Mouse (Mus musculus) liver, embryonic 13.5 days (tissue): Measurements from ENCODE around the gene Arsa. TPM values are rescaled to one million over a fixed set of nuclear protein-coding genes. Genes with fewer than 3 reads are reported as not detected.
A peak's percentile ranks its signal among the peaks of the same experiment; 100 is the strongest.

ENCODE experiments used
- ATAC-seq: fragments of 200-750 bp; cut with Nextera tagmentation; 2 replicates; pipeline ENCODE4 v1.8.0; 2017; ENCODE audit warnings: low read depth, mild to moderate bottlenecking, moderate number of reproducible peaks, moderate library complexity
- DNase-seq: peaks from one replicate; pipeline ENCODE4 v3.0.0; 2022
- H3K27ac ChIP-seq: fragments of 300-500 bp; sonication (generic); 2 replicates; pipeline ENCODE4 v1.5.1; 2015; ENCODE audit warnings: moderate library complexity, mild to moderate bottlenecking, inconsistent platforms
- H3K27me3 ChIP-seq: fragments of 300-500 bp; sonication (generic); 2 replicates; pipeline ENCODE4 v1.6.1; 2015; ENCODE audit warnings: mild to moderate bottlenecking, inconsistent platforms
- H3K36me3 ChIP-seq: fragments of 300-500 bp; sonication (generic); 2 replicates; pipeline ENCODE4 v1.6.1; 2015; ENCODE audit warnings: mild to moderate bottlenecking, inconsistent platforms
- H3K4me1 ChIP-seq: fragments of 300-500 bp; sonication (generic); replicated peaks from 2 replicates; pipeline ENCODE4 v1.6.1; 2015; ENCODE audit warnings: inconsistent platforms
- H3K4me2 ChIP-seq: fragments of 300-500 bp; sonication (generic); 2 replicates; pipeline ENCODE4 v1.6.1; 2015; ENCODE audit warnings: inconsistent platforms, mild to moderate bottlenecking, moderate library complexity
- H3K4me3 ChIP-seq: fragments of 300-500 bp; sonication (generic); replicated peaks from 2 replicates; pipeline ENCODE4 v1.5.1; 2015; ENCODE audit warnings: mild to moderate bottlenecking, inconsistent platforms
- H3K9ac ChIP-seq: fragments of 300-500 bp; sonication (generic); 2 replicates; pipeline ENCODE4 v1.6.1; 2015; ENCODE audit warnings: mild to moderate bottlenecking, inconsistent platforms
- H3K9me3 ChIP-seq: fragments of 300-500 bp; sonication (generic); replicated peaks from 2 replicates; pipeline ENCODE4 v1.6.1; 2016; ENCODE audit warnings: inconsistent platforms
- WGBS: fragments of 180-500 bp; shearing (Covaris S2); methylation state at CpG from one replicate; pipeline ENCODE4 v1.1.7; 2015; ENCODE audit not compliant: insufficient replicate concordance; 5-methylcytosine and 5-hydroxymethylcytosine counted together
- polyA plus RNA-seq: library from polyadenylated mRNA; unstranded; fragments of >200 nt; fragmentation: Nextera tagmentation; extraction: Ambion mirVana; gene quantifications from 2 replicates; pipeline ENCODE4 v1.2.1, GENCODE M21; 2015

Gene Arsa
- 4.8 and 4.9 TPM in 2 replicates for polyA plus RNA-seq

DNA sequence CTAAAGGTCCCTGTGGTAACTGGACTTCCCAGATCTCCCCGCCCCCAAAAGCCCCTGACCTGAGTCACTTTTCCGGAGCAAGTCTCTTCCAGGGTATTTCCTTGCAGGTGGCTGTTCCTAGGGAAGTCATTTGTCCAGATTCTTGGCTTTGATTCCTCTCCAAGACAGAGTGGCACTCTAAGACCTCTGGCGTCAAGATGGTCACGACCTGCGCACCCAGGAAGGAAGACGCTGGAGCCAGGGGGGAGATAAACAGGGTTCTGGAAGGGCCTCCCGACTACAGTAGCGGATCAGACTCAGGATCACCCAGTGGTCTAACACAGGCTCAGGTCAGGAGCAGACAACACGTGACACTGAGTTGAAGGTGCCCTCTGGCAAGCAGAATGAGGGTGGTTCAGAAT is at the start of gene Arsa:
Gene Arsa (minus strand): TSS at position 335 of the 401 bp plus-strand sequence.
- 18% methylated on average over 9 of the region's 9 CpGs for WGBS
- Histone ChIP-seq H3K4me2 (peak within 1 kb of the TSS; percentile 86), H3K27ac (peak within 1 kb of the TSS; percentile 82), H3K27me3 (no peaks in the 10 kb centered on the region), H3K9me3 (no peaks in the 10 kb centered on the region), H3K9ac (peak within 1 kb of the TSS; percentile 73), H3K4me1 (peaks cover 31% of the 10 kb centered on the region), H3K4me3 (peak within 1 kb of the TSS; percentile 65), H3K36me3 (no peaks in the 10 kb centered on the region)
- DNase-seq (no peak), ATAC-seq (no peak)

DNA sequence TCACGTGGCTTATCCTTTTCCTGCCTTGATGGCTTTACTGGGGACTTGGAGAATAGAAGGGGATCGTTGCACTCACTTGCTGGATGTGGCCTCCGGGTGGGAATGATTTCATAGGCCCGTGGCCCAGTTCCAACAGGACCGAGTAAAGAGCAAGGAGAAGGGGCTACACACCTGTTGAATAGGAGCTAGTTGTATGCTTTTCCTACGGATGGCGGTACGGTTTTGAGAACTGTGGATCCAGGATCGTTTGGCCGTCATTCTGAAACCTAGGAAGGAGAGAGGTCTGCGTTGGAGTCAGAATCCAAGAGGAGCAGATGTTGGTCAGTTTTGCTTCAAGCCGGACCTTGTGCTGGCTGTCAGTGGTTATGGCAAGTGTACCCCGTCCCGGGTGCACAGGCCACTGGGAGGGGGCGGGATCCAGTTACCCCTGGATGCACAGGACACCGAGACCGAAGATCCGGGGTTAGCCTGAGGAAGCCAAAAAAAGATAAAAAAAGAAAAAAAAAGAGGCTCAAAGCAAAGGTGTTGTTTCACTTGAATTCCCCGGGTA is 49.6 kb upstream of the Arsa start:
- Histone ChIP-seq H3K4me3 (no peak overlapping the region), H3K27me3 (peaks cover 21% of the 10 kb centered on the region; the same call in 1 of the 2 replicates), H3K9ac (no peak overlapping the region), H3K9me3 (no peaks in the 10 kb centered on the region), H3K4me1 (0 out of 2 replicates have a peak, but pooled peaks cover 3% of the 10 kb centered on the region), H3K4me2 (no peak overlapping the region), H3K27ac (no peak overlapping the region), H3K36me3 (peaks cover 4% of the 10 kb centered on the region; the same call in 1 of the 2 replicates)
- no peak for DNase-seq
- ATAC-seq: no peak
- WGBS: 86% methylated on average over 19 of the region's 19 CpGs

DNA sequence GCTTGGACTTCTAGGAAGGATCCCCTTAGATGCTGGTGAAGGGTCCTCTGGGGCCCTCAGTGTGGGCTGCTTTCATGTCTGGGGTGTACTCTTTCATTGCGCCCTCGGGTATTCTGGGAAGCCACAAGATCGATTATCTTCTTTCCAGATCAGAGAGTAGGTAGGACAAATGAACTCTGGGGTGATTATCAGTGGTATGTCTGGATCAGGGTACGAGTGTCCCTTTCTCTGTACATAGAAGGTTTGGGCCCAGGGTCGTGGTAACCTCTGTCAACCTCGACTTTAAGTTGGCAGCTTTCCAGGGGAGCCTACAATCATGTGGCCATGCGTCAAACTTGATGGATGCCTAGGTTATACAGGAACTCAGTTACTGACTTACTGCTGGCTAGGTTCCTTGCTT is 48.7 kb upstream of the Arsa start:
- Histone ChIP-seq H3K4me2 (no peak overlapping the region), H3K27me3 (peaks cover 21% of the 10 kb centered on the region; the same call in 1 of the 2 replicates), H3K9me3 (no peaks in the 10 kb centered on the region), H3K36me3 (peaks cover 4% of the 10 kb centered on the region; the same call in 1 of the 2 replicates), H3K9ac (no peak overlapping the region), H3K4me3 (no peak overlapping the region), H3K27ac (no peak overlapping the region), H3K4me1 (0 out of 2 replicates have a peak, but pooled peaks cover 3% of the 10 kb centered on the region)
- ATAC-seq (no peak), DNase-seq (no peak)
- WGBS: 64% methylated on average over 7 of the region's 7 CpGs

DNA sequence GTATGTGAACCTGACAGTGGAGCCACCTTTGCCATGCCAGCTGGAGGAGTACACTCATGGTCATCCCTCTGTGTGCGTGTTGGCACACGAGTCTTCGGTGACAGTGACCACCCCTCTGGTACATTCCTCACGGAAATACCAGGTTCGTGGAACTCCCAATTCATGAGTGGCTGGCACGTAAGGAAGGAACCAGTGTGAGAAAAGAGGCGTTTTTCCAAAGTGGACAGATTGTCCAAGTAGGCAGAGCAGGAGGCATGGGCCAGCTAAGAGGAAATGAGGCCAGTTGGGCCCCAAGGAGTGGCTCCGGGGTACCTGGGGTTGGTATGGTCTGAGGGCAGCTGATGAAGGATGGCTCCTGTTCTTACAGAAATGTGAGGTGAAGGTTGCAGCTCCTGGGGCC is 48.2 kb upstream of the Arsa start:
- 0 out of 2 replicates have a peak, but pooled peaks cover 3% of the 10 kb centered on the region for H3K4me1 ChIP-seq
- DNase-seq: no peak
- ATAC-seq: no peak
- WGBS: 80% methylated on average over 8 of the region's 8 CpGs
- no peak overlapping the region for H3K4me2 ChIP-seq
- H3K4me3 ChIP-seq: no peak overlapping the region
- H3K9me3 ChIP-seq: no peaks in the 10 kb centered on the region
- peaks cover 4% of the 10 kb centered on the region; the same call in 1 of the 2 replicates for H3K36me3 ChIP-seq
- no peak overlapping the region for H3K9ac ChIP-seq
- no peak overlapping the region for H3K27ac ChIP-seq
- H3K27me3 ChIP-seq: peaks cover 21% of the 10 kb centered on the region; the same call in 1 of the 2 replicates

DNA sequence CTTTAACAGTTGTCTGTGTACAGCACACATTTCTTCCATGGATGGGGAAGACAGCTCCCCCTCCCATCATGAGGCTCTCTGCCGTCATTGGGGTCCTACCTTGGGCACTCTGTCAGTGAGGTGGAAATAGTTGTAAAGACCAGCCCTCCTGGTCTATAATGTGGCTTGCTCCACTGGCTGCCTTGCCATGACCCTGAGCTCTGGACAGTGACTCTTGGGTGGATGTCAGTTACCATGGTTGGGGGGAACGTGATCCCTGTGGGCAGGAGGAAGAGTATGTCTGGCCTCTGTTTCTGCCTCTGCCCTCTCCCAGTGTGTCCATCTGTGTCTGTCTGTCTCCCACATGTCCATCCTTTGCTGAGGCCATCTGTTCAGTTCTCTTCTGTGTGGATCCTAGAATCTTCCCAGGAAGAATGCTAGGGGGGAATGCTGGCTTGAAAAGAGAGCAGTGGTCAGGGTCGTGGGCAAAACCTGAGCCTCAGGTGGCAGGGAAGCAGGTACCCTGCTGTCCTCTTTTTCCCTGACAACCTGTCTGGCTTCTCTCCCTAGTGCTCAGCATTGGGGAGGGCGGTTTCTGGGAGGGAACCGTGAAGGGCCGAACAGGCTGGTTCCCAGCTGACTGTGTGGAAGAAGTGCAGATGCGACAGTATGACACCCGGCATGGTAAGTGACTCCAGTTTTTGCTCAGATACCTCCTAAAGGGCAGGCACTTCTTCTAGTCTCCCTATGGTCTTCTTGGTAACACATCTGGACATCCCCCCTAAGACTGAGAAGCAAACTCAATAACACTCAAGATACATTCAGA is 47.6 kb upstream of the Arsa start:
- ATAC-seq: no peak
- H3K4me1 ChIP-seq: 0 out of 2 replicates have a peak, but pooled peaks cover 3% of the 10 kb centered on the region
- H3K4me2 ChIP-seq: no peak overlapping the region

DNA sequence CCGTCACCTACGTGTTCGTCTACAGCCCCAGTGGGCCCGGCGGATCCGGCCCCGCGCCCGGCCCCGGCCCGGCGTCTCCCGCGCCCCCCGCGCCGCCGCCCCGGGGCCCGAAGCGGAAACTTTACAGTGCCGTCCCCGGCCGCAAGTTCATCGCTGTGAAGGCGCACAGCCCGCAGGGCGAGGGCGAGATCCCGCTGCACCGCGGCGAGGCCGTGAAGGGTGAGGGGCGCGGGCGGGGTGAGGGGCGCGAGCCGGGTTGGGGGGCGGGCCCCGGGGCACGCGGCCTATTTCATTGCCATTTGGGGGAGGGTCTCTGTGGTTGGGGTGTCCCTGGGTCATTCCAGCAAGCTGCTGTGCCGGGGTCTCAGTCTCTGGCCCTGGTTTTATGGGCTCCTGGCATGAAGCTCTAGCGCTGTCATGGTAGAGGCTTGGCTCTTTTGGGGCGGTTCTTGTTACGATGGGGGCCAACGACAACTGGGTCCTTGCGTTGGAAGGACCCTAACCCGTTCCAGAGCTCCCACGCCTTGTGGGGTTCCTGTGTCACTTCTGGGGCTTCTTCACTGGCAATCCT is 46.9 kb upstream of the Arsa start:
- Histone ChIP-seq H3K4me2 (peak overlapping the region; percentile 60), H3K27me3 (peaks cover 21% of the 10 kb centered on the region; the same call in 1 of the 2 replicates), H3K4me3 (peak overlapping the region; percentile 51), H3K9ac (no peak overlapping the region), H3K4me1 (0 out of 2 replicates have a peak, but pooled peaks cover 3% of the 10 kb centered on the region), H3K9me3 (no peaks in the 10 kb centered on the region), H3K36me3 (peaks cover 4% of the 10 kb centered on the region; the same call in 1 of the 2 replicates), H3K27ac (no peak overlapping the region)
- ATAC-seq: no peak
- 63% methylated on average over 51 of the region's 52 CpGs for WGBS
- DNase-seq: no peak

More for the DNA sequence above, 47.6 kb upstream of the Arsa start:
- no peak overlapping the region for H3K27ac ChIP-seq
- peaks cover 4% of the 10 kb centered on the region; the same call in 1 of the 2 replicates for H3K36me3 ChIP-seq
- H3K9me3 ChIP-seq: no peaks in the 10 kb centered on the region
- no peak overlapping the region for H3K4me3 ChIP-seq
- 77% methylated on average over 8 of the region's 8 CpGs for WGBS
- H3K27me3 ChIP-seq: peaks cover 21% of the 10 kb centered on the region; the same call in 1 of the 2 replicates
- DNase-seq: no peak
- no peak overlapping the region for H3K9ac ChIP-seq

DNA sequence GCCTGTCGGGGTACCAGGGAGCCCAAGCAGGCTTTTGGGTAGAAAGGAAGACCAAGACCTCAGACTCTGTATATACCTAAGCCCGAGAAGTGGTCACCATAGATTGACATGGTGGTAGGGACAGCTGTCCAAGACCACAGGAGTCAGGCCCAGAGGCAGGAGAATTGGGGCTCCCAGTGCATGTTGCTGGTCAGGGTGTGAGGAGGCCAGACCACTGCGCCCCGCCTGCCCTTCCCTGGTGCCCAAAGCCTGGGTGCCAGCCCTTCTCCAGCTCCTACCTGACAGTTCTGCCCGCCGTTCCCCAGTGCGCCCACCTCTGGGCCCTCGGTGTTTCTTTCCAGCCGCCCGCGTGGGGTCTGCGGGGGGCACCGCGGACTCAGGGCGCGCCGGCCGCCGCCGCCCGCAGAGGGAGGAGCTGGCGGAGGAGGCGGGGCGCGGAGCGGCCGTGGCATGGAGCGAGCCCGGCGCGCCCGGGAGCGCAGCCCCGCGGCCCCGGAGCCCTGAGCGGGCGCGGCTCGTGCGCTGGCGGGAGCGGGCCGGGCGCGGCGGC is 46.1 kb upstream of the Arsa start:
- Histone ChIP-seq H3K4me1 (0 out of 2 replicates have a peak, but pooled peaks cover 3% of the 10 kb centered on the region), H3K4me2 (peak overlapping the region; percentile 60), H3K4me3 (peak overlapping the region; percentile 51), H3K9me3 (no peaks in the 10 kb centered on the region), H3K36me3 (peaks cover 4% of the 10 kb centered on the region; the same call in 1 of the 2 replicates), H3K27ac (no peak overlapping the region), H3K27me3 (peaks cover 21% of the 10 kb centered on the region; the same call in 1 of the 2 replicates), H3K9ac (no peak overlapping the region)
- 72% methylated on average over 44 of the region's 47 CpGs for WGBS
- no peak for ATAC-seq
- no peak for DNase-seq

DNA sequence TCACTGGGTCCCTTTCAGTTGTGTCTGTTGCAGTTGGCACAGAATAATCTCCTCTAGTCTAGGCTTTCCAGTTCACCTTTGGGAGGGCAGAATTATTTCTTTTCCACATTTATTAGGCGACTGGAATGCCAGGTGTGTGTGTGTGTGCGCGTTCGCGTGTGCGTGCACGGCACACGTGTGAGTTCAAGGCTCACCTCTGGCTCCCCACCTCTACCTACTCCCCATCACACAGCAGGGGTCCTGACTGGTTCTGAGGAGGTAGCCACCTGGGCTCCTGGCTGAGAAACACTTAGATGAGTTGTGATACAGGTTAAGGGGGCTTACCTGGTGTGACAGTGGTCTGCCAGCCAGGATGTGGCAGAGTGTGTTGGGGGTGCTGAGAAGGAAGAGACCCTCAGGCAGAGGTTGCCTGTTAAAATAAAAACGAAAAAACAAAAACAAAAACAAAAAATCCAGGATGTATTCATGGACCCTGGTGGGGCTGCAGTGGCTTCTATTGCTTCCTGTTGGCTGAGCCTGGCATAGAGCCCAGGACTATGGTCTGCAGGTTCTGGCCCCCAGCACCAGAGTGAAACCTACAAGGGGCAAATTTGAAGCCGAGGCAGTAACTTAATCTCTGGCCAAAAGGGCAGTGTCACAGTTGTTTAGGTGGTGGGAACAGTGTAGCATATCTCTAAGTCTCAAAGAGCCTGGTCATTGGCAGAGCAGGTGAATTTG is 45.5 kb upstream of the Arsa start:
- H3K27ac ChIP-seq: no peak overlapping the region
- H3K9me3 ChIP-seq: no peaks in the 10 kb centered on the region
- no peak for DNase-seq
- H3K9ac ChIP-seq: no peak overlapping the region
- H3K4me1 ChIP-seq: 0 out of 2 replicates have a peak, but pooled peaks cover 3% of the 10 kb centered on the region
- H3K27me3 ChIP-seq: peaks cover 21% of the 10 kb centered on the region; the same call in 1 of the 2 replicates
- H3K4me2 ChIP-seq: no peak overlapping the region
- peaks cover 4% of the 10 kb centered on the region; the same call in 1 of the 2 replicates for H3K36me3 ChIP-seq
- 83% methylated on average over 10 of the region's 10 CpGs for WGBS
- ATAC-seq: no peak
- H3K4me3 ChIP-seq: no peak overlapping the region

DNA sequence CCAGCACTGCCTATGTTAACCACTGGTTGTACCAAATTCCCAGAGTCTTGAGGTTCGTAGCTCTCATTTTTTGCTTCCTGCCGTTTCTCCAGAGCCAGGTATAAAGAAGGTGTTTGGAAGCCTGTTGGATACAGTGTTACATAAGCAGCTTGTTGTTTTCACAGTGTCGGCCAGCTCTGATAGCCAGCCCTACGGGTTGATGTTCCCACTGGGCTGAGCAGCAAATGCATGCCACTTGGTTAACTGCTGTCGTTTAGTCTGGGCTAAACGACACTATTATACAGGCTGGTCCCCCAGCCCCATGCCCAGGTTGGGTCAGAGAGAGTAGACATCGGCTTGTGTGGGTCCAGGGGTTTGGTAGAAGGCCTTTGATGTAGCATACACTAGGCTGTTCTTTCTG is 44.7 kb upstream of the Arsa start:
- H3K9me3 ChIP-seq: no peaks in the 10 kb centered on the region
- peaks cover 21% of the 10 kb centered on the region; the same call in 1 of the 2 replicates for H3K27me3 ChIP-seq
- 0 out of 2 replicates have a peak, but pooled peaks cover 3% of the 10 kb centered on the region for H3K4me1 ChIP-seq
- H3K4me2 ChIP-seq: no peak overlapping the region
- no peak overlapping the region for H3K9ac ChIP-seq
- H3K36me3 ChIP-seq: peaks cover 4% of the 10 kb centered on the region; the same call in 1 of the 2 replicates
- DNase-seq: no peak
- no peak overlapping the region for H3K27ac ChIP-seq
- no peak for ATAC-seq
- H3K4me3 ChIP-seq: no peak overlapping the region
- WGBS: 72% methylated on average over 7 of the region's 7 CpGs

DNA sequence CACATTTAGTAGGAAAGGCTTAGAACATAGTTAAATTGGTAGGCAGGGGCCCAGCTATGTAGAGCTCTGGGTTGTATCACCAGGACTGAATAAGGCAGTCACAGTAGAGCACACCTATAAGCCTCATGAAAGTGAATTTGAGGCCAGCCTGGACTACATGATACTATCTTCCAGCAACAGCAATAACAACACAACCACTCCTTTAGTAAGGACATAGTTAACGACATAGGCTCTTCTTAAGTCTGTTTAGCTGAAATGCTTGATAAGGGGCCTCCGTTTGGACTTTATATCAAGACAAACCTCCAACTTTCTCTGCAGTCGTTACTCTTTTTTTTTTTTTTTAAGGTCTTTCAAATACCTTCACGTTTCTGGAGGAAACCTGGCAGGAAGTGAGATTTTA is 35.5 kb upstream of the Arsa start:
- Histone ChIP-seq H3K27me3 (no peaks in the 10 kb centered on the region), H3K4me3 (no peak overlapping the region), H3K4me1 (peaks cover 26% of the 10 kb centered on the region), H3K9ac (0 out of 2 replicates have a peak overlapping the region, but pooled peaks have one; percentile 23), H3K9me3 (no peaks in the 10 kb centered on the region), H3K4me2 (no peak overlapping the region), H3K27ac (peak overlapping the region; percentile 69), H3K36me3 (no peaks in the 10 kb centered on the region)
- WGBS: 18% methylated on average over 4 of the region's 4 CpGs
- ATAC-seq (peak; percentile 93), DNase-seq (no peak)
